Mouse (Mus musculus): Measurements from ENCODE around the gene Tbc1d22a.

DNA sequence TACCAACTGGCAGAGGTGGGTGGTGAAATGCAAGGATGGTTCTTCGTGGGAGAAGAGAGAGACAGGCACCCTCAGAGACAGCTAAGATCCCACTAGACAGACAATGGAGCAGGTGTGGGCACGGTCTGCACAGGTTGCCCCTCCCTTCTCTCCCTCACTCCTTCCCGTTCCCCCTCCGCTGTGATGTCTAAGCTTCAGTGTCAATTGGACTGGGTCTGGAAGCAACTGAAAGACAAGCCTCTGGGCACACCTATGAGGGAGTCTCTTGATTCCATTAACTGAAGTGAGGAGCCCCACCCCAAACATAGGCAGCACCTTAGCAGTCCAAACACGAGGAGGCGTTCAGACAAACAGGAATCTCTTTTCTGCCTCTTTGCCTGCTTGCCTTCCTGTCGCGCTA lies 293.3 kb downstream of the Tbc1d22a start:
- TF ChIP-seq POLR2A (IDR thresholded peaks at IDR 0.05; ENCODE audit: low read depth, low read length): no peak
- no peak for TF ChIP-seq CTCF (IDR thresholded peaks at IDR 0.05; ENCODE audit: extremely low read depth, insufficient read length, insufficient replicate concordance, low read depth, low read length)
